Mouse (Mus musculus): ENCODE measurements around the gene Il1rl1. TPM values are rescaled to one million over a fixed set of nuclear protein-coding genes. Genes with fewer than 3 reads are reported as not detected.

The Il1rl1 gene
- polyA plus RNA-seq, 1 experiment from 2014 or later: 0.11 TPM

DNA sequence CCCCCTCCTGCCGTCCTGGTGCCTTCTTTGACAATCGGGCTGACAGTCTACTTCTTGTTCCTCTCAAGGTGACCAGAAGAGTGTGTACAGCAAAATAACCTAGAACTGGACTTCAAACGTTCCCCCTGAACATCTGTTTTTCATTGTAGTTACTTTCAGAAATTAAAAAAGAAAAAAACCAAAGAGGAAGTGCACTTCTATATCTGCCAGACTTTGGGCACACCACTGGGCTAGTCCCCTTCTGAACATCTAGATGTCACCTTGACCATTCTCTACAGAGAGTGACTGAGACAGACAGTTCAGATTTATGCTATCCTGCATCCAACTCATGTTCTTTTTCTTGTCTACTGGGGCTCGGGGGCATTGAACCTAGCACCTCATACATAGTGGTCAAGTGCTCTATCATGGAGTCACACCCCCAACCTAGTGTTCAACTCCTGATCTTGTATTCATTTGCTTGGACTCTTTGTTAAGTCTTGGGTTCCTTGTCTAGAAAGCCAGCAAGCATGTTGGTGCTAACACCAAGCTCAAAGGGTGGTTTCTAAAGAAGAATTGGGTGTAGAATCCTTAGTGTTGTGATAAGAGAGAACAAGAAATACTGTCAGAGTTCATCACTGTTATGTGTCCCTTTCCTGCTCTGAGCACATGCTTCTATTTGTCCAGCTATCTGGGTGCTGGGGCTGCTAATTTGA lies 919 bp downstream of the Il1rl1 start:
- no peaks in the 10 kb centered on the region for H3K9me3 ChIP-seq (ENCODE audit: control insufficient read depth, low read length)
- WGBS: 85% methylated on average over 4 of the region's 4 CpGs
- no peak overlapping the region for H3K27ac ChIP-seq
- no peaks in the 10 kb centered on the region for H3K36me3 ChIP-seq (replicated peaks; ENCODE audit: control insufficient read depth, insufficient read depth)
- DNase-seq (ENCODE audit: low spot score): no peak
- no peaks in the 10 kb centered on the region for H3K27me3 ChIP-seq (ENCODE audit: control insufficient read depth, insufficient read depth, low read length)
- no peak overlapping the region for H3K9ac ChIP-seq
- H3K4me3 ChIP-seq (replicated peaks; ENCODE audit: low read length): no peak overlapping the region
- ATAC-seq (ENCODE audit: low FRiP score): no peak
- no peak overlapping the region for H3K4me2 ChIP-seq (replicated peaks)
- H3K4me1 ChIP-seq (replicated peaks; ENCODE audit: control insufficient read depth, insufficient read depth, low read length): no peaks in the 10 kb centered on the region

DNA sequence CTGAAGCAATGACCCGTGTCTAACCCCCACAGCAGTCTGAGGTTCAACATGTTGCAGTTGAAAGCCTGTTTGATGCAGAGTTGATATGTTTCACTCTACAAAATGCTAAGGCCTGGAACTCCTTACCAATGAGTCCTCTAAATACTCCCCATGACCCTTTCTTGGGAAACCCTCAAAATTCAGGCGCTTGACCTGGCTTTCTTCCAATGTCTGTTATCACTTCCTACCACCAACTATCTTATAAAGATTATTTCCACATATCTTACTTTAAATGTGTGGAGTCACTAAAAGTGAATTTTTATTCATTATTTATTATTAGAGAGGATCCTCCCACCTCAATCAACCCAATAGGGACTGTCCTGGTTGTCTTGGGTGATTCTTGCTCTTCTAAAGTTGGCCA lies 2.8 kb downstream of the Il1rl1 start:
- H3K27me3 ChIP-seq (ENCODE audit: control insufficient read depth, insufficient read depth, low read length): no peaks in the 10 kb centered on the region
- WGBS: 96% methylated on average over 2 of the region's 2 CpGs
- no peak overlapping the region for H3K27ac ChIP-seq
- DNase-seq (ENCODE audit: low spot score) (no peak), ATAC-seq (ENCODE audit: low FRiP score) (no peak)
- no peak overlapping the region for H3K4me3 ChIP-seq (replicated peaks; ENCODE audit: low read length)
- H3K9ac ChIP-seq: no peak overlapping the region
- no peak overlapping the region for H3K4me2 ChIP-seq (replicated peaks)
- H3K4me1 ChIP-seq (replicated peaks; ENCODE audit: control insufficient read depth, insufficient read depth, low read length): no peaks in the 10 kb centered on the region
- no peaks in the 10 kb centered on the region for H3K9me3 ChIP-seq (ENCODE audit: control insufficient read depth, low read length)
- no peaks in the 10 kb centered on the region for H3K36me3 ChIP-seq (replicated peaks; ENCODE audit: control insufficient read depth, insufficient read depth)

- Histone ChIP-seq H3K4me3 (replicated peaks; ENCODE audit: low read length) (no peak overlapping the region), H3K27ac (no peak overlapping the region), H3K36me3 (replicated peaks; ENCODE audit: control insufficient read depth, insufficient read depth) (no peaks in the 10 kb centered on the region), H3K4me2 (replicated peaks) (no peak overlapping the region), H3K27me3 (ENCODE audit: control insufficient read depth, insufficient read depth, low read length) (no peaks in the 10 kb centered on the region), H3K9ac (no peak overlapping the region), H3K9me3 (ENCODE audit: control insufficient read depth, low read length) (no peaks in the 10 kb centered on the region), H3K4me1 (replicated peaks; ENCODE audit: control insufficient read depth, insufficient read depth, low read length) (no peaks in the 10 kb centered on the region)
- ATAC-seq (ENCODE audit: low FRiP score): no peak
- 88% methylated on average over 3 of the region's 3 CpGs for WGBS
- DNase-seq (ENCODE audit: low spot score): no peak
Measured at GRCm38 (mm10) chr1:40435936-40436335, 6.6 kb downstream of the Il1rl1 start.

- WGBS: 94% methylated on average over 2 of the region's 2 CpGs
- no peak overlapping the region for H3K4me2 ChIP-seq (replicated peaks)
- H3K27me3 ChIP-seq (ENCODE audit: control insufficient read depth, insufficient read depth, low read length): no peaks in the 10 kb centered on the region
- H3K27ac ChIP-seq: no peak overlapping the region
- H3K4me3 ChIP-seq (replicated peaks; ENCODE audit: low read length): no peak overlapping the region
- no peaks in the 10 kb centered on the region for H3K9me3 ChIP-seq (ENCODE audit: control insufficient read depth, low read length)
- no peak overlapping the region for H3K9ac ChIP-seq
- no peak for ATAC-seq (ENCODE audit: low FRiP score)
- H3K4me1 ChIP-seq (replicated peaks; ENCODE audit: control insufficient read depth, insufficient read depth, low read length): no peaks in the 10 kb centered on the region
- DNase-seq (ENCODE audit: low spot score): no peak
- H3K36me3 ChIP-seq (replicated peaks; ENCODE audit: control insufficient read depth, insufficient read depth): no peaks in the 10 kb centered on the region
Measured at GRCm38 (mm10) chr1:40437340-40437739, 8.0 kb downstream of the Il1rl1 start.

DNA sequence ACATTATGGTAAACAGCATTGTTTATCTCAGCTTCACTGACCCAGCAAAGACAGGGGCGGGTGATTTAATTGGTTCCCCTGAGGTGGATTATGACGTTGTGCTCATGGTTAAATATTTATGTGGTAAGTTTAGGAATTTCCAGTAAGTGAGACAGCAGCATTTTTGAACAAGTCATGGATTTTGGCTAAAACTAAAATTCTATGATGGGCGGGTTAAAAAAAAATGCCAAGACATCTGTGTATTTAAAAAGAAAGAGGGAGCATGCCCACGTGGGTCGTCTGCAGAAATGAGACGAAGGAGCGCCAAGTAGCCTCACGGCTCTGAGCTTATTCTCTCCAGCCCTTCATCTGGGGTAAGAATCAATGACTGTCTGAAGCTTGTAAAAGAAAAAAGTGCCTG lies 10.1 kb downstream of the Il1rl1 start:
- no peaks in the 10 kb centered on the region for H3K36me3 ChIP-seq (replicated peaks; ENCODE audit: control insufficient read depth, insufficient read depth)
- DNase-seq (ENCODE audit: low spot score) (no peak), ATAC-seq (ENCODE audit: low FRiP score) (no peak)
- H3K27me3 ChIP-seq (ENCODE audit: control insufficient read depth, insufficient read depth, low read length): no peaks in the 10 kb centered on the region
- H3K4me2 ChIP-seq (replicated peaks): no peak overlapping the region
- H3K9me3 ChIP-seq (ENCODE audit: control insufficient read depth, low read length): no peaks in the 10 kb centered on the region
- WGBS: 81% methylated on average over 8 of the region's 8 CpGs
- no peak overlapping the region for H3K9ac ChIP-seq
- no peak overlapping the region for H3K27ac ChIP-seq
- no peak overlapping the region for H3K4me3 ChIP-seq (replicated peaks; ENCODE audit: low read length)
- no peaks in the 10 kb centered on the region for H3K4me1 ChIP-seq (replicated peaks; ENCODE audit: control insufficient read depth, insufficient read depth, low read length)

GRCm38 (mm10) chr1:40444800-40445199 lies 15.4 kb downstream of the Il1rl1 start:
- Histone ChIP-seq H3K9me3 (ENCODE audit: control insufficient read depth, low read length) (no peaks in the 10 kb centered on the region), H3K9ac (no peak overlapping the region), H3K4me3 (replicated peaks; ENCODE audit: low read length) (no peak overlapping the region), H3K4me2 (replicated peaks) (no peak overlapping the region), H3K4me1 (replicated peaks; ENCODE audit: control insufficient read depth, insufficient read depth, low read length) (no peaks in the 10 kb centered on the region), H3K27ac (no peak overlapping the region), H3K27me3 (ENCODE audit: control insufficient read depth, insufficient read depth, low read length) (no peaks in the 10 kb centered on the region), H3K36me3 (replicated peaks; ENCODE audit: control insufficient read depth, insufficient read depth) (no peaks in the 10 kb centered on the region)
- WGBS: 85% methylated on average over 3 of the region's 3 CpGs
- no peak for DNase-seq (ENCODE audit: low spot score)
- no peak for ATAC-seq (ENCODE audit: low FRiP score)

DNA sequence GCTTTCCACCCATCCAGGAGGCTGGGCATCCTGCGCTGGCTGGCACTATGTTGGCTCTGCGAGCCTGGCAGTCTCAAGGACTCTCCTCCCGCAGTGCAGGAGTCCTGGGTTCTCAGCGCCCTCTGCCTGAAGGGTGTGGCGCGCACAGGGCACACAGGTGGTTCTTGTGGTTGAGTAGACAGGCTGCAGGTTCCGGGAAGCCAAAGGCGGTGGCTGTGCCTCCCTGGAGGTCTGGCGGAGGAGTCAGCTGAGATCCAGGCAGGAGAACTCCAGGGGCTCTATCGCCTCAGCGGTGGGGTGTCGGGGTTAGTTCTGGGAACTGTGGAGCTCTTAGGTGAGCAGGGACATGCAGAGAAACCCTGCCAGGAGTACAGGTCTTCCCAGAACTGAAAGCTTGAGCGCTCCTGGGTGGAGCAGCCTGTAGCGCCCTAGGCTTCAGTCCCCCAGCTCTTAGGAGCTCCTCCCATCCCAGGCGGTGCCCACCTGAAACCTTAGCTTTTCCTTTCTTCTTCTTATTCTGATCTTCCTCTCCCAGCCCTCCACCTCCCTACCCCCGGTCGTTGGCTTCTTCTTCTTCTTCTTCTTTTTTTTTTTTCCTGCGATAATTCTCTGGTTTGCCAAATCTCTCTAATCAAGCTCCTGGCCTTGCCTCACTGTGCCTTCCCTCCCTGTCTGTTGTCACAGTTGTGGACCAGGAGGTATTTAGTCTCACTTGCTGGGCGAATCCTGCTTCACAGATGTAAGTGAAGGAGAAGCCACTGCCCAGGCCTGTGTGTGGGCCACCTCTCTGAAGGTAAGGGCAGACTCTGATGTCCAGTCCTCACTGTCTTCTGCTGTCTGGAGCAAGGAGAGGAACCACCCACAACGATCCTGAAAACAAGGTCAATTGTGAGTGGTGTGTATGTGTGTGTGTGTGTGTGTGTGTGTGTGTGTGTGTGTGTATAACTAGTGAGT lies 36.4 kb downstream of the Il1rl1 start, which contains the start of gene Il18r1:
Il18r1 (plus strand) TSS at position 76 of the 954 bp plus-strand sequence.
- H3K36me3 ChIP-seq (replicated peaks; ENCODE audit: control insufficient read depth, insufficient read depth): no peaks in the 10 kb centered on the region
- H3K4me3 ChIP-seq (replicated peaks; ENCODE audit: low read length): no peak within 1 kb of the TSS
- no peaks in the 10 kb centered on the region for H3K27me3 ChIP-seq (ENCODE audit: control insufficient read depth, insufficient read depth, low read length)
- no peak within 1 kb of the TSS for H3K4me2 ChIP-seq (replicated peaks)
- H3K27ac ChIP-seq: no peak within 1 kb of the TSS
- WGBS: 49% methylated on average over 20 of the region's 20 CpGs
- ATAC-seq (ENCODE audit: low FRiP score) (no peak), DNase-seq (ENCODE audit: low spot score) (no peak)
- H3K4me1 ChIP-seq (replicated peaks; ENCODE audit: control insufficient read depth, insufficient read depth, low read length): no peaks in the 10 kb centered on the region
- H3K9me3 ChIP-seq (ENCODE audit: control insufficient read depth, low read length): no peaks in the 10 kb centered on the region
- H3K9ac ChIP-seq: no peak within 1 kb of the TSS

- Histone ChIP-seq H3K4me1 (replicated peaks; ENCODE audit: control insufficient read depth, insufficient read depth, low read length) (no peaks in the 10 kb centered on the region), H3K9me3 (ENCODE audit: control insufficient read depth, low read length) (no peaks in the 10 kb centered on the region), H3K4me2 (replicated peaks) (no peak overlapping the region), H3K27ac (no peak overlapping the region), H3K9ac (no peak overlapping the region), H3K27me3 (ENCODE audit: control insufficient read depth, insufficient read depth, low read length) (no peaks in the 10 kb centered on the region), H3K36me3 (replicated peaks; ENCODE audit: control insufficient read depth, insufficient read depth) (no peaks in the 10 kb centered on the region), H3K4me3 (replicated peaks; ENCODE audit: low read length) (no peak overlapping the region)
- DNase-seq (ENCODE audit: low spot score): no peak
- no peak for ATAC-seq (ENCODE audit: low FRiP score)
- 94% methylated on average over 4 of the region's 4 CpGs for WGBS
Measured at GRCm38 (mm10) chr1:40467306-40467705, 37.9 kb downstream of the Il1rl1 start.

DNA sequence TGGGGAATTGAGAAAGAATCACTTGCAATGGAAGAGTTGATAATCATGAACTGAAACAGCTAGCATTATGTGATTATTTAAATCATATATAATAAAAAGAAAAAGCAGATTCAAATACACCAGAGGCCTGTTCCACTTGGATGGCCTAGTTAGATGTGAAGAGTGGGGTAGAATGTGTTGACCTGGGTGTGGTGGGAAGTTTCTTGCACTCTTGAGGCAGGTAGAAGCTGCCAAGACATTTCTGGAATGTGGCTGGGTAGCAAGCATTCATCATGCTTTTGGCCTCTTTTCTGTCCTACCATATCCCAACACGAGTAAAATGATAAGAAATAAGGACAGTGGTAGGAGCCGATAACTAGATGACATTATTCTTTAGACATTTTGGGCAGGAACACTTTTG lies 39.4 kb downstream of the Il1rl1 start:
- Histone ChIP-seq H3K9me3 (ENCODE audit: control insufficient read depth, low read length) (no peaks in the 10 kb centered on the region), H3K27ac (no peak overlapping the region), H3K4me2 (replicated peaks) (no peak overlapping the region), H3K4me1 (replicated peaks; ENCODE audit: control insufficient read depth, insufficient read depth, low read length) (no peaks in the 10 kb centered on the region), H3K36me3 (replicated peaks; ENCODE audit: control insufficient read depth, insufficient read depth) (no peaks in the 10 kb centered on the region), H3K9ac (no peak overlapping the region), H3K27me3 (ENCODE audit: control insufficient read depth, insufficient read depth, low read length) (no peaks in the 10 kb centered on the region), H3K4me3 (replicated peaks; ENCODE audit: low read length) (no peak overlapping the region)
- DNase-seq (ENCODE audit: low spot score) (no peak), ATAC-seq (ENCODE audit: low FRiP score) (no peak)
- 86% methylated on average over 2 of the region's 2 CpGs for WGBS
